Mouse (Mus musculus) intestine, postnatal 0 days (tissue): ENCODE data around the gene Mindy4b-ps. TPM values are rescaled to one million over a fixed set of nuclear protein-coding genes. Genes with fewer than 3 reads are reported as not detected.
A peak's percentile ranks its signal among the peaks of the same experiment; 100 is the strongest.
"Not testable (repeated sequence)": the region's sequence is repeated elsewhere in the genome, so short reads cannot be mapped to it uniquely, and the experiment has no call there.

ENCODE experiments used
- ATAC-seq: fragments of 200-750 bp; cut with Nextera tagmentation; 2 replicates; pipeline ENCODE4 v1.8.0; 2017; ENCODE audit warnings: mild to moderate bottlenecking, moderate TSS enrichment, moderate library complexity
- H3K27ac ChIP-seq: fragments of 300-500 bp; sonication (generic); 2 replicates; pipeline ENCODE4 v1.5.1; 2014; ENCODE audit warnings: mild to moderate bottlenecking, low read depth, low read length, moderate library complexity
- H3K27me3 ChIP-seq: fragments of 300-500 bp; sonication (generic); replicated peaks from 2 replicates; pipeline ENCODE4 v1.6.1; 2014; ENCODE audit warnings: low read length, mixed read lengths; ENCODE audit not compliant: control insufficient read depth, insufficient read depth
- H3K36me3 ChIP-seq: fragments of 300-500 bp; sonication (generic); 2 replicates; pipeline ENCODE4 v1.6.1; 2014; ENCODE audit warnings: mild to moderate bottlenecking, moderate library complexity; ENCODE audit not compliant: control insufficient read depth, insufficient read depth
- H3K4me1 ChIP-seq: fragments of 300-500 bp; sonication (generic); replicated peaks from 2 replicates; pipeline ENCODE4 v1.6.1; 2014; ENCODE audit warnings: antibody characterized with exemption, low read length, mixed read lengths; ENCODE audit not compliant: control insufficient read depth, insufficient read depth
- H3K4me2 ChIP-seq: fragments of 300-500 bp; sonication (generic); replicated peaks from 2 replicates; pipeline ENCODE4 v1.6.1; 2014; ENCODE audit warnings: low read depth, mild to moderate bottlenecking, moderate library complexity
- H3K4me3 ChIP-seq: fragments of 300-500 bp; sonication (generic); 2 replicates; pipeline ENCODE4 v1.5.1; 2014; ENCODE audit warnings: low read depth, low read length
- H3K9ac ChIP-seq: fragments of 300-500 bp; sonication (generic); 2 replicates; pipeline ENCODE4 v1.6.1; 2014; ENCODE audit warnings: mild to moderate bottlenecking, low read depth, low read length
- H3K9me3 ChIP-seq: fragments of 300-500 bp; sonication (generic); 2 replicates; pipeline ENCODE4 v1.6.1; 2016; ENCODE audit warnings: mixed run types; ENCODE audit not compliant: control insufficient read depth
- CTCF ChIP-seq: sonication (generic); IDR thresholded peaks from 2 replicates; pipeline ENCODE4 v1.5.1; 2016; ENCODE audit warnings: low read depth, mild to moderate bottlenecking, control low read depth, antibody characterized with exemption, moderate library complexity
- WGBS: fragments of 180-500 bp; shearing (Covaris S2); extraction: QIAGEN DNeasy Blood & Tissue Kit; methylation state at CpG from one replicate; pipeline ENCODE4 v1.1.7; 2014; 5-methylcytosine and 5-hydroxymethylcytosine counted together
- polyA plus RNA-seq: library from polyadenylated mRNA; unstranded; fragments of >200 nt; fragmentation: Nextera tagmentation; extraction: Ambion mirVana; gene quantifications from 2 replicates; pipeline ENCODE4 v1.2.1, GENCODE M21; 2015

Mindy4b-ps gene
- polyA plus RNA-seq, result not detected in 2 replicates

GRCm38 (mm10) chr3:58822211-58822610 is at the start of gene Mindy4b-ps:
Gene Mindy4b-ps, minus strand, starts transcription at chr3:58822311.
- ATAC-seq, result no peak
- no peak within 1 kb of the TSS for H3K27ac ChIP-seq
- WGBS, result 62% methylated on average over 4 of the region's 4 CpGs
- no peak within 1 kb of the TSS for H3K9ac ChIP-seq
- no peak for TF ChIP-seq CTCF
- no peak within 1 kb of the TSS for H3K4me3 ChIP-seq
- no peaks in the 10 kb centered on the region for H3K4me1 ChIP-seq
- H3K27me3 ChIP-seq, result no peaks in the 10 kb centered on the region
- H3K9me3 ChIP-seq, result no peaks in the 10 kb centered on the region
- H3K36me3 ChIP-seq, result no peaks in the 10 kb centered on the region
- H3K4me2 ChIP-seq, result no peak within 1 kb of the TSS

- not testable (repeated sequence) for H3K9me3 ChIP-seq, H3K4me3 ChIP-seq, ATAC-seq, H3K9ac ChIP-seq, H3K27me3 ChIP-seq, H3K4me1 ChIP-seq, H3K4me2 ChIP-seq, H3K36me3 ChIP-seq, H3K27ac ChIP-seq
- 74% methylated on average over 2 of the region's 2 CpGs for WGBS
These were observed 49.8 kb upstream of the Mindy4b-ps start for GRCm38 (mm10) chr3:58871882-58872281.

- no peak for TF ChIP-seq CTCF
- no peaks in the 10 kb centered on the region for H3K4me1 ChIP-seq
- H3K36me3 ChIP-seq, result no peaks in the 10 kb centered on the region
These were observed 43.6 kb upstream of the Mindy4b-ps start for GRCm38 (mm10) chr3:58865690-58866089.

GRCm38 (mm10) chr3:58862976-58863375 is 40.9 kb upstream of the Mindy4b-ps start:
- H3K27ac ChIP-seq, result no peak overlapping the region
- ATAC-seq, result no peak
- H3K36me3 ChIP-seq, result no peaks in the 10 kb centered on the region
- no peaks in the 10 kb centered on the region for H3K4me1 ChIP-seq
- no peak overlapping the region for H3K4me2 ChIP-seq
- 66% methylated on average over 2 of the region's 2 CpGs for WGBS
- TF ChIP-seq CTCF, result no peak
- no peaks in the 10 kb centered on the region for H3K27me3 ChIP-seq
- H3K9me3 ChIP-seq, result no peaks in the 10 kb centered on the region
- no peak overlapping the region for H3K9ac ChIP-seq
- no peak overlapping the region for H3K4me3 ChIP-seq

More at GRCm38 (mm10) chr3:58865690-58866089, 43.6 kb upstream of the Mindy4b-ps start:
- Histone ChIP-seq H3K9me3 (no peaks in the 10 kb centered on the region), H3K27ac (no peak overlapping the region), H3K27me3 (no peaks in the 10 kb centered on the region), H3K4me2 (no peak overlapping the region), H3K4me3 (no peak overlapping the region), H3K9ac (no peak overlapping the region)
- WGBS, result 46% methylated on average over 7 of the region's 7 CpGs
- ATAC-seq, result no peak

DNA sequence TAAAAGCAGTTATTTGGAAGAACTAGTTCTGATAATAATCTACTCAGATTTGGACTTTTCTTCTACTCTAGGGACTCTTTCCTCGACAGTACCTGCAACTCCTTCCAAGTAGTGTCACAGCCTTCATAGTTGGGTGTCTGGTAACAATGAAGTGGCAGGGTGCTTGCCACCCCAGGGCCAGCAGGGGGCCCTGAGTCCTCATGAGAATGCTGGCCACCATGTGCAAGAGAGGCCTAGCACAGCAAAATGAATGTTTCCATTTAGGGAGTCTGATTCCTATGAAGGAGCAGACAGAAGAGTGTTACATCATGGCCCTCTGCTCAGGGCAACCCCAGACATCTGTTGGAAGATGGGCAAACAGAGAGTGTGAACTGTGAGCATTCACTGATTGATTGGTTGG is 21.3 kb upstream of the Mindy4b-ps start:
- Histone ChIP-seq H3K27me3 (no peaks in the 10 kb centered on the region), H3K4me2 (no peak overlapping the region), H3K4me1 (no peaks in the 10 kb centered on the region), H3K9me3 (no peaks in the 10 kb centered on the region), H3K9ac (no peak overlapping the region), H3K4me3 (no peak overlapping the region), H3K36me3 (no peaks in the 10 kb centered on the region), H3K27ac (no peak overlapping the region)
- ATAC-seq, result no peak
- 55% methylated on average over 1 of the region's 1 CpGs for WGBS
- TF ChIP-seq CTCF, result peak; percentile 67

GRCm38 (mm10) chr3:58833442-58834160 is 11.5 kb upstream of the Mindy4b-ps start:
- TF ChIP-seq CTCF, result no peak
- no peak for ATAC-seq

More at GRCm38 (mm10) chr3:58833442-58834160, 11.5 kb upstream of the Mindy4b-ps start:
- WGBS, result 90% methylated on average over 5 of the region's 5 CpGs
- Histone ChIP-seq H3K27ac (no peak overlapping the region), H3K36me3 (no peaks in the 10 kb centered on the region), H3K4me1 (no peaks in the 10 kb centered on the region; the same call in 1 of the 2 replicates), H3K27me3 (no peaks in the 10 kb centered on the region), H3K4me3 (no peak overlapping the region), H3K9ac (no peak overlapping the region), H3K4me2 (no peak overlapping the region), H3K9me3 (no peaks in the 10 kb centered on the region)
